Mouse (Mus musculus) MEL (cell line): Measurements from ENCODE around the gene Tmeff1.

Experiments
- BHLHE40 ChIP-seq: IDR thresholded peaks from 2 replicates; pipeline ENCODE4 v1.6.1; 2012; ENCODE audit warnings: low read depth, mild to moderate bottlenecking, inconsistent platforms, low read length, improper control_type of control experiment, borderline replicate concordance
- CTCF ChIP-seq, 3 experiments: IDR thresholded peaks in 2 of 3; conservative IDR thresholded peaks in 1 of 3; 2 replicates each; pipeline ENCODE4 v1.5.1; 2011 to 2012; ENCODE audit warnings: low read length in 3 of 3, low read depth in 2 of 3, mild to moderate bottlenecking in 2 of 3, improper control_type of control experiment in 1 of 3, inconsistent platforms in 1 of 3, mixed read lengths in 1 of 3, moderate library complexity in 1 of 3; ENCODE audit not compliant: control insufficient read depth in 1 of 3, insufficient read depth in 1 of 3, poor library complexity in 1 of 3, severe bottlenecking in 1 of 3
- E2F4 ChIP-seq: IDR thresholded peaks from 2 replicates; pipeline ENCODE4 v1.6.1; 2011; ENCODE audit warnings: low read depth, low read length, improper control_type of control experiment, borderline replicate concordance
- MAX ChIP-seq: IDR thresholded peaks from 2 replicates; pipeline ENCODE4 v1.6.1; 2011; ENCODE audit warnings: low read length, improper control_type of control experiment
- MEF2A ChIP-seq: IDR thresholded peaks from 2 replicates; pipeline ENCODE4 v1.6.1; 2014; ENCODE audit warnings: low read depth, mild to moderate bottlenecking, inconsistent platforms, low read length, improper control_type of control experiment; ENCODE audit not compliant: poor library complexity, insufficient replicate concordance, severe bottlenecking; ENCODE audit errors: extremely low read depth
- SMC3 ChIP-seq: IDR thresholded peaks from 2 replicates; pipeline ENCODE4 v1.6.1; 2011; ENCODE audit warnings: low read depth, low read length, improper control_type of control experiment

- TF ChIP-seq CTCF (IDR thresholded peaks at IDR 0.05 in 2 of 3, conservative IDR thresholded peaks at IDR 0.05 in 1 of 3; ENCODE audit: control insufficient read depth in 1 of 3, insufficient read depth in 1 of 3, low read depth in 2 of 3, low read length in 3 of 3, poor library complexity in 1 of 3, severe bottlenecking in 1 of 3) (no peak), MAX (no peak), SMC3 (no peak), E2F4 (no peak), MEF2A (no peak), BHLHE40 (no peak)
Measured at GRCm38 (mm10) chr4:48546568-48547496, 38.1 kb upstream of the Tmeff1 start.
